Mouse (Mus musculus): ENCODE results near the gene Gm20388.

DNA sequence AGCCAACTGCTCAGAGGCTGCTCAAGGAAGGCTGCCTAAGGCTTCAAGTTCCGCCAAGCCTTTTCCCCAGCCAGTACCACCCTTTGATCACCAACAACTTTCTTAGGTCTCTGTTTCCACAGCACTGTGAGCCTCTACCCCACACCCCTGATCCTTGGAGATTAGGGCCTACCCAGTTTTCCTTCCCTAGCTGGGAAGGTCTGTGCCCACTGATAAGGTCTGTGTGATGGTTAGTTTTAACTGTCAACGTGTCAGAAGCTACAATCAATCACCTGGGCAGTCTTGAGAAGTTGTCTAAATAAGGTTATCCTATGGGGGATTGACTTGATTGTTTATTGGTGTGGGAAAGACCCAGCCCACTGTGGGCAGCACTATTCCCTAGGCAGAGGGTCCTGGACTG is 2627.2 kb downstream of the Gm20388 start:
- TF ChIP-seq EP300 (optimal IDR thresholded peaks at IDR 0.05), result no peak
- TF ChIP-seq CTCF (IDR thresholded peaks at IDR 0.05; ENCODE audit: low read depth), result no peak
